Comparison of ENCODE assay signal across 8 mouse cellular contexts in the genomic region with DNA sequence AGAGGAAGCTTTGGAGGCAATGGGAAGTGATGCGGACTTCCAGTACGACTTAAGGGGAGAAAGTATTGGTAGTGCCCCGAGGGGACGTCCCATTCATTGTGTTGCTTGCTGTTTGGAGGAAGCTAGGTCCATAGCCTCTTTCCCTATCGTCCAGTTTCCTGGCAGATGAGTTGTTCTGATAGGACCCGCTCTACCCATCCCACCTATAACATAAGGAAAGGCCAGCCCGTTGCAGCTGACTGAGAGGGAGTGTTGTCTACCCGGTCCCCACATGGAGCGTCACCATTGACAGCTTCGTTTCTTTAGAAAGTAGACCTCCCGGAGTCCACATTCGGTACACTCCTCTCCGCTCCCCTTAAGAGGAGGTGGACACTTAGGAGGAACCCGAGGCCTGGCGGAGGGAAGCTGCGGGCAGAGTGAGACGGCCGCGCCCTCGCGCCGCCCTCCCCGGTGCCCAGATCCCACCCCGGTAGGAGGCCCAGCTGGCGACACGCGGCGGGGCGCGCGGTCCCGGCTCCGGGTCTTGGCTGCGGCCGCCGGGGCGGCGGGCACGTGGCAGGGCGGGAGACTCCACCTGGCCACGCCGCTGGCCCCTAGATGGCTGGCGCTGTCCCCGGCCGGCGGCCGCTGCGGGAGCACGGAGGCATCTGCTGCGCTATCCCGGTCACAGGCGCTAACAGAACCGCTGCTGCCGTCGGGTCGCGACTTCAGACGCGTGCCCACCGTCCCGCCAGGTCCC.
DNase-seq lines count a peak whose midpoint lies in the region; ATAC-seq lines count a peak whose summit lies in the region.

No protein-coding gene starts in this region.

- H3K27me3 ChIP-seq in hindbrain, embryonic 12.5 days = peaks cover 29% of the 10 kb centered on the region
- peaks cover 25% of the 10 kb centered on the region for H3K27me3 ChIP-seq in limb, embryonic 12.5 days
- peaks cover 28% of the 10 kb centered on the region for H3K27me3 ChIP-seq in midbrain, embryonic 11.5 days (ENCODE audit: control insufficient read depth, insufficient read depth, low read length)

- H3K27ac ChIP-seq in hindbrain, embryonic 12.5 days = peak overlapping the region; percentile 52; the same call in 1 of the 2 replicates
- peak overlapping the region; percentile 66 for H3K27ac ChIP-seq in limb, embryonic 12.5 days
- H3K27ac ChIP-seq in midbrain, embryonic 11.5 days (ENCODE audit: low read depth, low read length) = no peak overlapping the region

- H3K36me3 ChIP-seq in hindbrain, embryonic 12.5 days = no peaks in the 10 kb centered on the region
- H3K36me3 ChIP-seq in limb, embryonic 12.5 days = no peaks in the 10 kb centered on the region
- no peaks in the 10 kb centered on the region for H3K36me3 ChIP-seq in midbrain, embryonic 11.5 days (ENCODE audit: control insufficient read depth, insufficient read depth, low read length)

- peak overlapping the region; percentile 91 for H3K4me3 ChIP-seq in hindbrain, embryonic 12.5 days
- H3K4me3 ChIP-seq in limb, embryonic 12.5 days (replicated peaks) = peak overlapping the region; percentile 92
- H3K4me3 ChIP-seq in midbrain, embryonic 11.5 days (ENCODE audit: low read depth, low read length) = peak overlapping the region; percentile 89

- H3K4me2 ChIP-seq in hindbrain, embryonic 12.5 days (replicated peaks) = peak overlapping the region; percentile 75
- H3K4me2 ChIP-seq in limb, embryonic 12.5 days = peak overlapping the region; percentile 64
- H3K4me2 ChIP-seq in midbrain, embryonic 11.5 days = peak overlapping the region; percentile 64

- 0 out of 2 replicates have a peak, but pooled peaks cover under 1% of the 10 kb centered on the region for H3K9me3 ChIP-seq in hindbrain, embryonic 12.5 days (replicated peaks)
- H3K9me3 ChIP-seq in limb, embryonic 12.5 days = peaks cover under 1% of the 10 kb centered on the region; the same call in 1 of the 2 replicates
- no peaks in the 10 kb centered on the region for H3K9me3 ChIP-seq in midbrain, embryonic 11.5 days (ENCODE audit: control insufficient read depth, low read length)

- ATAC-seq in hindbrain, embryonic 12.5 days (ENCODE audit: low FRiP score) = peak; percentile 79
- ATAC-seq in limb, embryonic 12.5 days (ENCODE audit: insufficient number of reproducible peaks, insufficient read depth, low FRiP score, low TSS enrichment, low read depth) = peak; percentile 88
- peak; percentile 79 for ATAC-seq in midbrain, embryonic 11.5 days (ENCODE audit: low FRiP score)

- H3K9ac ChIP-seq in hindbrain, embryonic 12.5 days = peak overlapping the region; percentile 49; the same call in 1 of the 2 replicates
- H3K9ac ChIP-seq in limb, embryonic 12.5 days (replicated peaks) = peak overlapping the region; percentile 51; the same call in 1 of the 2 replicates
- peak overlapping the region; percentile 36; the same call in 1 of the 2 replicates for H3K9ac ChIP-seq in midbrain, embryonic 11.5 days (ENCODE audit: low read length)

- peaks cover 11% of the 10 kb centered on the region for H3K4me1 ChIP-seq in hindbrain, embryonic 12.5 days
- peaks cover 11% of the 10 kb centered on the region for H3K4me1 ChIP-seq in limb, embryonic 12.5 days (replicated peaks)
- peaks cover 10% of the 10 kb centered on the region for H3K4me1 ChIP-seq in midbrain, embryonic 11.5 days (ENCODE audit: control insufficient read depth, insufficient read depth, low read length)

- WGBS in hindbrain, embryonic 12.5 days = under 1% methylated on average over 61 of the region's 61 CpGs
- 1% methylated on average over 60 of the region's 61 CpGs for WGBS in limb, embryonic 12.5 days
- WGBS in midbrain, embryonic 11.5 days = under 1% methylated on average over 43 of the region's 61 CpGs

- DNase-seq in cerebellum, adult 11 months = peak; percentile 71
- DNase-seq in cerebellum, postnatal 4 days (ENCODE audit: low spot score in 2 of 2) = no peak
- peak; percentile 66 for DNase-seq in c-Kit-negative CD71-positive TER-119-positive erythroid progenitor cells, embryonic 14.5 days (ENCODE audit: low read depth, low spot score)
- DNase-seq in frontal cortex, postnatal 25 days (ENCODE audit: low spot score in 2 of 2) = peak; percentile 8 to 12
- DNase-seq in midbrain, embryonic 11.5 days (ENCODE audit: low spot score, missing footprints) = peak; percentile 94
- DNase-seq in spleen, postnatal 14 days (ENCODE audit: low spot score in 2 of 2) = peak; percentile 63 to 75

Comparison
In these comparisons a context has a peak if more than half of its experiments do, and no peak if none do; other contexts are left out.
1. DNase-seq: peak in cerebellum, adult 11 months (single experiment), c-Kit-negative CD71-positive TER-119-positive erythroid progenitor cells, embryonic 14.5 days (single experiment), frontal cortex, postnatal 25 days (2 of 2), midbrain, embryonic 11.5 days (single experiment) and spleen, postnatal 14 days (2 of 2); none in cerebellum, postnatal 4 days (0 of 2).
2. Peak in every context shown above with its lines, with median percentiles within 50 percentile points of each other: ATAC-seq, H3K4me2 ChIP-seq, H3K4me3 ChIP-seq and H3K9ac ChIP-seq.